Mouse (Mus musculus): Measurements from ENCODE around the gene Vegfb. TPM values are rescaled to one million over a fixed set of nuclear protein-coding genes. Genes with fewer than 3 reads are reported as not detected.

Vegfb gene
- polyA plus RNA-seq, 1 experiment from 2014 or later: 57.6 TPM

DNA sequence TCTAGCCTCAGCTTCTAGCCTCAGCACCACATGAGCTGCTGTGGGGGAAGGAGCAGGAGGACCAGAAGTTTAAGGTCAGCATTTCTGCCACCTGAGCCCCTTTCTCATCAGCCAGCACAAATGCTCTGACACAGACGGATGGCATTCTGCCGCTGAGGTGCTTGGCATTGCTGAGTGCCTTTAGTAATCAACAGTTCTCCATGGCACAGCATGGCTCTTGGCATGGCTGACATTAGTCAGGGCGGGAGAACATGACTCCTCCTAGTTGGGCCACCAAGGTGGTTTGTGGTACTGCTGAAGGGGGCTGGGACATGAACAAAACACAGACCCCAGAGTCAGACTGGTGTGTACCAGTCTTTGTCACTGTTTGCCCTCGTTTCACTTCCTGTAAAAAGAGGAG is 39.3 kb downstream of the Vegfb start:
- DNase-seq (ENCODE audit: low spot score): no peak
- WGBS: 65% methylated on average over 4 of the region's 4 CpGs

DNA sequence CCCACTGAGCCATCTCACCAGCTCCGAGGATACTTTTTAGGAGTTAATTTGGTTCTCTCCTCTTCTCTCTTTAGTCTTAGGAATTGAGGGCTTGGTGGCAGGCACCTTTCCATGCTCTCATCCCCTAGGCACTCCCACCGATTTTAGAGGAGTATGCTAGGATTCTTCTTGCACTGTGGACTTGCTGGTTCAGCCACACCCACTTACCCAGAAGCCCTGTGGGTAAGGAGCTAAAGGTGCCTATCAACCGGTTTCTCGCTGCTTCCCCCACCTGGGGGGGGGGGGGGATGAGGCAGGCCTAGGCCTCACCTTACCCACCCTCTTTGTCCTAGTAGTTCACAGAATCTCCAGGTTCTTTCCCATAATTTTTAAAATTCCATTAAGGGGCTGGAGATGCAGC is 39.7 kb downstream of the Vegfb start:
- WGBS: 56% methylated on average over 4 of the region's 4 CpGs
- Histone ChIP-seq H3K4me1 (replicated peaks; ENCODE audit: control insufficient read depth, insufficient read depth, low read length) (peaks cover 22% of the 10 kb centered on the region), H3K36me3 (replicated peaks; ENCODE audit: control insufficient read depth, insufficient read depth) (peaks cover 18% of the 10 kb centered on the region), H3K4me2 (replicated peaks) (no peak overlapping the region), H3K27ac (no peak overlapping the region), H3K9ac (no peak overlapping the region), H3K4me3 (replicated peaks; ENCODE audit: low read length) (no peak overlapping the region), H3K27me3 (ENCODE audit: control insufficient read depth, insufficient read depth, low read length) (no peaks in the 10 kb centered on the region), H3K9me3 (ENCODE audit: control insufficient read depth, low read length) (no peaks in the 10 kb centered on the region)
- DNase-seq (ENCODE audit: low spot score): no peak
- ATAC-seq (ENCODE audit: low FRiP score): no peak

More for the DNA sequence above, 39.3 kb downstream of the Vegfb start:
- Histone ChIP-seq H3K9me3 (ENCODE audit: control insufficient read depth, low read length) (no peaks in the 10 kb centered on the region), H3K36me3 (replicated peaks; ENCODE audit: control insufficient read depth, insufficient read depth) (peaks cover 18% of the 10 kb centered on the region), H3K9ac (no peak overlapping the region), H3K27me3 (ENCODE audit: control insufficient read depth, insufficient read depth, low read length) (no peaks in the 10 kb centered on the region), H3K4me3 (replicated peaks; ENCODE audit: low read length) (no peak overlapping the region), H3K4me2 (replicated peaks) (no peak overlapping the region), H3K27ac (no peak overlapping the region), H3K4me1 (replicated peaks; ENCODE audit: control insufficient read depth, insufficient read depth, low read length) (peaks cover 20% of the 10 kb centered on the region)
- ATAC-seq (ENCODE audit: low FRiP score): no peak

DNA sequence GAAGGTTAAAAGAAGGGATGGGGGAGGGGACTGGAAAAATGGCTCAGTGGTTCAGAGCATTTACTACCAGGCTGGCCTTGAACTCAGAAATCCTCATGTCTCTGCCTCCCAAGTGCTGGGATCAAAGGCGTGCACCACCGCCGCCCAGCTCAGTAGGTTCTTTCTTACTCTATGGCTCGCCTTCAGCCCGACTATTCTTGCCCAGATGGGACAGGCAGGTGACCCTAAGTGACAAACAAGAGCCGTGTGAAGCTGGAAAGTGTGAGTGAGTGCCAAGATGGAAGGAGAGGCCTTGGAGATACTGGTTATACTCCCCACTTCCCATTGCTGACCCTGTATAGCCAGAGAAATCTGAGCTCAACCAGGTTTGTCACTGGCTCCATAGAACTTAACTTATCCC is 43.7 kb downstream of the Vegfb start:
- 93% methylated on average over 6 of the region's 6 CpGs for WGBS
- no peak for ATAC-seq (ENCODE audit: low FRiP score)
- H3K4me2 ChIP-seq (replicated peaks): no peak overlapping the region

DNA sequence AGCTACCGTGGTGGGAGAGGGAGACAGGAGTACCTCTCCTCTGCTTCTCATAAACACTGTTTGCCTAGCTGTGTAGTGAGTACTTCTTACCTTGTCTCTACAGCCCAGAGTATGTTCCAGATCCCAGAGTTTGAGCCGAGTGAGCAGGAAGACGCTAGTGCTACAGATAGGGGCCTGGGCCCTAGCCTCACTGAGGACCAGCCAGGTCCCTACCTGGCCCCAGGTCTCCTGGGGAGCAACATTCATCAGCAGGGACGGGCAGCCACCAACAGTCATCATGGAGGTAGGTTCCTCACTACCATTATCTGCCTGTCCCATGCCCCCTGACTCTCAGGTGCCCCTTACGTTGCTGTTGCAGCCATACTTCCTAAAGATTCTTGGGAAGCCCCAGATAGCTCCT is 44.7 kb downstream of the Vegfb start:
- H3K9ac ChIP-seq: peak overlapping the region; percentile 83
- ATAC-seq (ENCODE audit: low FRiP score) (no peak), DNase-seq (ENCODE audit: low spot score) (no peak)
- 24% methylated on average over 5 of the region's 5 CpGs for WGBS
- peaks cover 25% of the 10 kb centered on the region for H3K36me3 ChIP-seq (replicated peaks; ENCODE audit: control insufficient read depth, insufficient read depth)
- peaks cover 32% of the 10 kb centered on the region for H3K4me1 ChIP-seq (replicated peaks; ENCODE audit: control insufficient read depth, insufficient read depth, low read length)
- peak overlapping the region; percentile 100 for H3K4me2 ChIP-seq (replicated peaks)
- no peaks in the 10 kb centered on the region for H3K9me3 ChIP-seq (ENCODE audit: control insufficient read depth, low read length)
- peak overlapping the region; percentile 58 for H3K4me3 ChIP-seq (replicated peaks; ENCODE audit: low read length)
- H3K27me3 ChIP-seq (ENCODE audit: control insufficient read depth, insufficient read depth, low read length): no peaks in the 10 kb centered on the region
- H3K27ac ChIP-seq: peak overlapping the region; percentile 90

More for the DNA sequence above, 43.7 kb downstream of the Vegfb start:
- Histone ChIP-seq H3K9me3 (ENCODE audit: control insufficient read depth, low read length) (no peaks in the 10 kb centered on the region), H3K9ac (no peak overlapping the region), H3K36me3 (replicated peaks; ENCODE audit: control insufficient read depth, insufficient read depth) (peaks cover 21% of the 10 kb centered on the region), H3K4me3 (replicated peaks; ENCODE audit: low read length) (no peak overlapping the region), H3K27ac (no peak overlapping the region), H3K4me1 (replicated peaks; ENCODE audit: control insufficient read depth, insufficient read depth, low read length) (peaks cover 31% of the 10 kb centered on the region), H3K27me3 (ENCODE audit: control insufficient read depth, insufficient read depth, low read length) (no peaks in the 10 kb centered on the region)
- DNase-seq (ENCODE audit: low spot score): no peak

DNA sequence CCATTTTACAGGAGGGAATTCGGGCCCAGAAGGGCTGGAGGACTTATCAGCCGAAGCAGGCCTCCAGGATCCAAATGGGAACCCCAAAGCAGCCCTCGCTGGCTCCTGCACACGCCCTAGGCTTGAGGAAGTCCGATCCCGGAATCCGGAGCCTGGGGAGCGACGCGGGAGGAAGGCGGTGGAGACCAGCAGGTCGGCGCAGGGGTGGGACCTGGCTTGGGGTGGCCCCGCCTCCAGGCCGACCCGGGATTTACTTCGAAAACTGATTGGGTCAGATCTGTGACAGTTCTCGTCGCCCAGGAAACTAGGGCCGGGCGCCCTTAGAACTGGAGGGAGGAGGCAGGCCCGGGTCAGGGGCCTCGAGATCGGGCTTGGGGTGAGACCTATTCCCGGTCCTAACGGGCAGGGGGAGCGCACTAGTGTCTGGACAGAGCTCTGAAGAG is 45.2 kb downstream of the Vegfb start, which contains the start of gene Gpr137:
TSS of gene Gpr137 (minus strand) at position 232 of the 443 bp plus-strand sequence.
- ATAC-seq (ENCODE audit: low FRiP score): peak; percentile 80
- peaks cover 32% of the 10 kb centered on the region for H3K4me1 ChIP-seq (replicated peaks; ENCODE audit: control insufficient read depth, insufficient read depth, low read length)
- under 1% methylated on average over 27 of the region's 27 CpGs for WGBS

DNA sequence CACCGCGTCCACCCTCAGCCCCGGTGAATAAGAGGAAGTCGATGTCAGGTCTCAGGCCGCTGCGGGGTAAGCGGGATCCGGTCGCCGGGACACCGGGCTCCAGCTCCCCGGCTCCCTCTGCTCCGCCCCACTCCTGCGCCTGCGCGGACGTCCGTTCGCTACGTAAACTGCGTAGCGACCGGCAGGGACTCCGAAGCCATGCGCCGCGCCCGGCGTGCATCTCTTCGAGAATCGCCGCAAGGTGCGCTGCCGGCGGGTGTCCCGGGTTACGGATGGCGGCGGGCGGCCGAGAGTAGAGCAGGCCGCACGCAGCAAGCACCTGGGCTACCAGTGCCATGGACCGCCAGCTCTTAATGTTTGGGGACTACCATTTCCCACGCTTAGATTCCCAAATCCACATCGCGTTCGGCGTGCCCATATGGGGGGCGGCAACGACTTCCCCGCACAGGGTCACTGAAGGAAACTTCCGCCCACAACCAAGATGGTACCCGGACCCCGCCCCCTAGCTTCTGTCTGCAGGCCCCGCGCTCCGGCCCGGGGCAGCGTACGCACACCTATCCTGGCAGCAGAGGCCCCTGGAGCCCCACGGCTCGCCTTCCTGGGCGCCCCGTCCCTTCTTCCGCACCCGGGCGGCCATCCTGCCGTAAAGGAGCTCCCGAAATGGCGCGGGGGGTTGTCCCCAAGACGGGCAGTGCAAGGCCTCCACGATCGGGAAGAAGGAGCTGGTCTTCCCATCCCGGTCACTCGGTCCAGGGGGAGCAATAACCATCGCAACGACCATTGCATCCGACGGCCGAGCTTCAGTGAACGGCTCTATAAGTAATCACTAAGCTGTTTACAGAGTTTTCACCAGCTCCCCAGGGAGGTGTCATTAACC is 45.8 kb downstream of the Vegfb start, which contains the start of gene Bad:
TSS of gene Bad (plus strand) at position 490 of the 877 bp plus-strand sequence.
- under 1% methylated on average over 83 of the region's 83 CpGs for WGBS
- Histone ChIP-seq H3K27ac (peak within 1 kb of the TSS; percentile 90), H3K4me3 (replicated peaks; ENCODE audit: low read length) (peak within 1 kb of the TSS; percentile 58), H3K9ac (peak within 1 kb of the TSS; percentile 83), H3K4me2 (replicated peaks) (peak within 1 kb of the TSS; percentile 100), H3K9me3 (ENCODE audit: control insufficient read depth, low read length) (no peaks in the 10 kb centered on the region), H3K4me1 (replicated peaks; ENCODE audit: control insufficient read depth, insufficient read depth, low read length) (peaks cover 32% of the 10 kb centered on the region), H3K36me3 (replicated peaks; ENCODE audit: control insufficient read depth, insufficient read depth) (peaks cover 21% of the 10 kb centered on the region), H3K27me3 (ENCODE audit: control insufficient read depth, insufficient read depth, low read length) (no peaks in the 10 kb centered on the region)
- ATAC-seq (ENCODE audit: low FRiP score): peak; percentile 82
- peak; percentile 99 for DNase-seq (ENCODE audit: low spot score)

More for the DNA sequence above, 45.2 kb downstream of the Vegfb start, which contains the start of gene Gpr137:
- peak within 1 kb of the TSS; percentile 100 for H3K4me2 ChIP-seq (replicated peaks)
- peak within 1 kb of the TSS; percentile 83 for H3K9ac ChIP-seq
- peak; percentile 82 for DNase-seq (ENCODE audit: low spot score)
- H3K4me3 ChIP-seq (replicated peaks; ENCODE audit: low read length): peak within 1 kb of the TSS; percentile 58
- peaks cover 25% of the 10 kb centered on the region for H3K36me3 ChIP-seq (replicated peaks; ENCODE audit: control insufficient read depth, insufficient read depth)
- H3K9me3 ChIP-seq (ENCODE audit: control insufficient read depth, low read length): no peaks in the 10 kb centered on the region
- no peaks in the 10 kb centered on the region for H3K27me3 ChIP-seq (ENCODE audit: control insufficient read depth, insufficient read depth, low read length)
- peak within 1 kb of the TSS; percentile 90 for H3K27ac ChIP-seq

DNA sequence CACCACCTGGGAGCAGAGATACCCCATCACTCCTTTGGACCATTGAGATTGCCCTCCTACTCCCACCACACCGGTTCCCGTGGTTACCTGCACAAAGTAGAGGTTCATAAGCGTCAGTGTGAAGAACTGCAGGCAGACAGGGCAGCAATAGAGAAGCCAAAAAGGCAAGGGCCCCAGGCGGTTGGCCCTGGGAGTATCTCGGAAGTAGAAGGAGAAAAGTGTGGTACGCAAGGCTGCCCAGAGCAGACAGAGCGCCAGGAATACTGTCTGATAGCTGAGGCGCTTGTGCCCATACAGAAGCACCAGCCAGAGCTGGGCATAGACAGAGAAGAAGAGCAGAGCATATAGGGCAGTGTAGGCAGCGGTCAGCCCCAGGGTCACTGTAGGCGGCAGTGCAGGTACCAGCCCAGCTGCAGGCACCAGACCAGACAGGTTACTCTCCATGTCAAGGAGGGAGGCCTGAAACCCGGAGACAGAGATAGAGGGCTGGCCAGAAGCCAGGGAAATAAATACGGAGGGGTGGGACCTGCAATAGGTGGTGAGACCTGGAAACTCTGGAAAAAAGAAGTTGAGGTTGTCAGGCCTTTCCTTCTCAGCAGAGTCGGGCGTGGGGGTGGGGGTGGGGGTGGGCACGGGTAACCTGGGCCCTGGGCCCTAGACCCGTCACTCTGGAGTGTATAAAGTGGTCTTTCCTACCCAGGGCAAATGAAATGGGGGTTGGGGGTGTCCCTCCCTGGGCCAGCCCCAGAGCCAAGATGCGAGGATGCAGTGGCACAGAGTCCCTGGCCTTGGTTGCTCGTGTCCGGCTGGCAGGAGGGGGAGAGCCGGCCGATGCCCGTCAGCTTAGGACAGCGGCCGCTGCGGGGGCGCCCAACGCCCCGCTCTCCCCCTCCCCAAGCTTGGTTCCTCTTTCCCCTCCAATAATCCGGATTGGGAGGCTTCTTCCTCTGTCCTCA is 46.8 kb downstream of the Vegfb start:
- peaks cover 32% of the 10 kb centered on the region for H3K4me1 ChIP-seq (replicated peaks; ENCODE audit: control insufficient read depth, insufficient read depth, low read length)
- 24% methylated on average over 23 of the region's 29 CpGs for WGBS

DNA sequence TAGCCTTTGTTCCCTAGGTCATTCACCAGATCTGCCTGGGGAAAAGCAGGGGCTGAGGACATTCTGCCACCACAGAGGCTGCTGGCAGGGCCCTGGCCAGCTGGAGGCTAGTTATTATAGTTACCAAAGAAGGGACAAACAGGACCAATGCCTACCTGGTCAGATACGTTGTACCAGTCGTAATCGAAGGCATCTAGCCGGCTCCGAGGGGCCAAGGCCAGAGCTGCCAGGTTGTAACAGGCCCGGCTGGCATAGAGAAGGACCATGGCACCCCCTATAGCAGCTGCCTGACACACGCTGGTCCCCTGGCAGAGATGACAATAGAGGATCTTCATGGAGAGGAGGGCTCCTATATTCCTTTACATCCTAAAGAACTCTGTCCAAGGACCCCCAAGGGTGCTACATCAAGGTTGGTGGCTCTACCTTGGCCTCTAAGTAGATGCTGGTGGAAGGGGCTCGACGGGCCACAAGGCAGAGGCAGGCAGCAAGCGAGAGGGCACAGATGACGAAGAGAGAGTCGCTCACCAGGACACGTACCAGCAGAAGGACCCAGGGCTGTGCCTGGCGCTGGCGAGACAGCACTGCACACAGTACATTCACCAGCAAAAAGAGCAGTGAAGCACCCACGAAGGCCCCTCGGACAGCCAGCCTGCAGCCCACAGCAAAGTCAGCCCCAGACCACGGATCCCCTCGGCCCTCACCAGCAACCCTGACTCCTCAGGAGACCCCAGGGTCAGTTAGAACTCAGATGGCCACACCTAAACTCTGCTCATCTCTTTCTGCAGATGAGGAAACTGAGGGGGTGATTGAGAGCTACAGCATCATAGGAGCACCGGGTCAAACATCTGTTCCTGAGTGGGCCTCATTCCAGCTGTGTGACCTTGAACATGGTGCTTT is 48.1 kb downstream of the Vegfb start:
- Histone ChIP-seq H3K4me3 (replicated peaks; ENCODE audit: low read length) (no peak overlapping the region), H3K36me3 (replicated peaks; ENCODE audit: control insufficient read depth, insufficient read depth) (0 out of 2 replicates have a peak, but pooled peaks cover 7% of the 10 kb centered on the region), H3K4me2 (replicated peaks) (peak overlapping the region; percentile 100), H3K9ac (peak overlapping the region; percentile 83), H3K4me1 (replicated peaks; ENCODE audit: control insufficient read depth, insufficient read depth, low read length) (peaks cover 34% of the 10 kb centered on the region), H3K27ac (no peak overlapping the region), H3K9me3 (ENCODE audit: control insufficient read depth, low read length) (no peaks in the 10 kb centered on the region), H3K27me3 (ENCODE audit: control insufficient read depth, insufficient read depth, low read length) (peaks cover 20% of the 10 kb centered on the region)
- ATAC-seq (ENCODE audit: low FRiP score) (no peak), DNase-seq (ENCODE audit: low spot score) (no peak)
- 91% methylated on average over 20 of the region's 20 CpGs for WGBS

More for the DNA sequence above, 46.8 kb downstream of the Vegfb start:
- Histone ChIP-seq H3K9me3 (ENCODE audit: control insufficient read depth, low read length) (no peaks in the 10 kb centered on the region), H3K36me3 (replicated peaks; ENCODE audit: control insufficient read depth, insufficient read depth) (peaks cover 17% of the 10 kb centered on the region), H3K27ac (peak overlapping the region; percentile 90; the same call in 1 of the 2 replicates), H3K27me3 (ENCODE audit: control insufficient read depth, insufficient read depth, low read length) (peaks cover 9% of the 10 kb centered on the region), H3K4me3 (replicated peaks; ENCODE audit: low read length) (peak overlapping the region; percentile 58), H3K9ac (peak overlapping the region; percentile 83), H3K4me2 (replicated peaks) (peak overlapping the region; percentile 100)
- no peak for DNase-seq (ENCODE audit: low spot score)
- ATAC-seq (ENCODE audit: low FRiP score): peak; percentile 10
